Mouse (Mus musculus) heart, adult 8-10 months (tissue): ENCODE measurements around the gene Il19. TPM values are rescaled to one million over a fixed set of nuclear protein-coding genes. Genes with fewer than 3 reads are reported as not detected.

ENCODE experiments used
- DNase-seq: peaks from one replicate; pipeline ENCODE4 v3.0.0; 2022; ENCODE audit warnings: low spot score
- total RNA-seq, 4 experiments: library from RNA; stranded (reverse); gene quantifications; 2 replicates each; pipeline ENCODE4 v1.2.4; 2022

Il19 gene
- not detected for total RNA-seq

- no peak for DNase-seq
Observed at GRCm38 (mm10) chr1:130940065-130940687, at the start of gene Il19. Gene Il19, minus strand, starts transcription at chr1:130940115.

- no peak for DNase-seq
Observed at GRCm38 (mm10) chr1:130989331-130989730, 49.4 kb upstream of the Il19 start.

- DNase-seq: no peak
Observed at GRCm38 (mm10) chr1:130987418-130987817, 47.5 kb upstream of the Il19 start.

- no peak for DNase-seq
Observed at GRCm38 (mm10) chr1:130987001-130987400, 47.1 kb upstream of the Il19 start.

- DNase-seq: no peak
Observed at GRCm38 (mm10) chr1:130984441-130984840, 44.5 kb upstream of the Il19 start.

- DNase-seq: peak; percentile 18
Observed at GRCm38 (mm10) chr1:130979455-130979854, 39.5 kb upstream of the Il19 start.

- DNase-seq: peak; percentile 6
Observed at GRCm38 (mm10) chr1:130963891-130964290, 24.0 kb upstream of the Il19 start.

GRCm38 (mm10) chr1:130946920-130947319, 7.0 kb upstream of the Il19 start:
- DNase-seq: no peak

GRCm38 (mm10) chr1:130941801-130942200, 1.9 kb upstream of the Il19 start:
- DNase-seq: no peak

- DNase-seq: no peak
Observed at GRCm38 (mm10) chr1:130938192-130938591, 1.7 kb downstream of the Il19 start.

GRCm38 (mm10) chr1:130937170-130937569, 2.7 kb downstream of the Il19 start:
- DNase-seq: no peak

GRCm38 (mm10) chr1:130936351-130936750, 3.6 kb downstream of the Il19 start:
- DNase-seq: no peak

- DNase-seq: no peak
Observed at GRCm38 (mm10) chr1:130926484-130926883, 13.4 kb downstream of the Il19 start.

- DNase-seq: no peak
Observed at GRCm38 (mm10) chr1:130918323-130918980, 21.5 kb downstream of the Il19 start.

GRCm38 (mm10) chr1:130911401-130912010, 28.4 kb downstream of the Il19 start, which contains the start of gene Il20:
Gene Il20, minus strand, starts transcription at chr1:130911451.
- DNase-seq: no peak

GRCm38 (mm10) chr1:130902505-130902904, 37.4 kb downstream of the Il19 start:
- no peak for DNase-seq

GRCm38 (mm10) chr1:130894468-130894867, 45.4 kb downstream of the Il19 start:
- DNase-seq: no peak

GRCm38 (mm10) chr1:130893329-130894040, 46.4 kb downstream of the Il19 start:
- no peak for DNase-seq

- DNase-seq: no peak
Observed at GRCm38 (mm10) chr1:130892446-130892845, 47.5 kb downstream of the Il19 start.

GRCm38 (mm10) chr1:130887354-130887753, 52.6 kb downstream of the Il19 start, which contains the start of gene Il24:
Gene Il24, minus strand, starts transcription at chr1:130887454.
- DNase-seq: no peak

- no peak for DNase-seq
Observed at GRCm38 (mm10) chr1:130883146-130883545, 56.8 kb downstream of the Il19 start.
